Mouse (Mus musculus): ENCODE results near the gene 4930535I16Rik. TPM values are rescaled to one million over a fixed set of nuclear protein-coding genes. Genes with fewer than 3 reads are reported as not detected.

4930535I16Rik gene
- polyA plus RNA-seq, 1 experiment from 2014 or later: not detected

DNA sequence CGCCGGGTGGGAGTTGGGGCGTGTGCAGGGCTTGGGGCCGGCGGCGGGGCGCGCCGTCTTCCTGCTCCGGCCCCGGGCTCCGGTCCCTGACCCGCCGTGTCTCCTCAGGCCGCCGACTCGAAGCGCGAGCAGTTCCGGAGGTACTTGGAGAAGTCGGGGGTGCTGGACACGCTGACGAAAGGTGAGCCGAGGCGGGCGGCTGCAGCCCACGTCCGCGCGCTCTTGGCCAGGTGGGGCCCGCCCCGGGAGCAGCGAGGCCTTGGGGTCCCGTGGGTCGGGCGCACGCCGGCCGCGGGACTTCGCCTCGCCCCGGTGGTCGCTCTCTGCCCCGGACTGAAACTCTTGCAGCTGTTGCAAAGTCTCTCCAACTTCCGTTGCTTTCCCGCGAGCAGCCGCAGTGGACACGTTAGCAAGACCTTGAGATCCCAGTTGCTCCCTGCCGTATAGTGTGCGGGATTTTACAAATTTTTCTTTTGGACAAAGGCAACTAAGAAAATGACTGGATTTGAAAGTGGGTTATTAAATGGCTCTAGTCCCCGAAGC is 12.6 kb downstream of the 4930535I16Rik start:
- H3K9ac ChIP-seq: peak overlapping the region; percentile 91
- H3K4me2 ChIP-seq: peak overlapping the region; percentile 92
- H3K36me3 ChIP-seq (replicated peaks): peaks cover 11% of the 10 kb centered on the region
- ATAC-seq (ENCODE audit: insufficient read depth): peak; percentile 47
- H3K9me3 ChIP-seq (replicated peaks): no peaks in the 10 kb centered on the region
- H3K4me3 ChIP-seq (replicated peaks): peak overlapping the region; percentile 90
- no peaks in the 10 kb centered on the region for H3K27me3 ChIP-seq
- peaks cover 31% of the 10 kb centered on the region for H3K4me1 ChIP-seq (replicated peaks)
- under 1% methylated on average over 53 of the region's 53 CpGs for WGBS (ENCODE audit: insufficient replicate concordance)
- peak overlapping the region; percentile 89 for H3K27ac ChIP-seq (replicated peaks)

DNA sequence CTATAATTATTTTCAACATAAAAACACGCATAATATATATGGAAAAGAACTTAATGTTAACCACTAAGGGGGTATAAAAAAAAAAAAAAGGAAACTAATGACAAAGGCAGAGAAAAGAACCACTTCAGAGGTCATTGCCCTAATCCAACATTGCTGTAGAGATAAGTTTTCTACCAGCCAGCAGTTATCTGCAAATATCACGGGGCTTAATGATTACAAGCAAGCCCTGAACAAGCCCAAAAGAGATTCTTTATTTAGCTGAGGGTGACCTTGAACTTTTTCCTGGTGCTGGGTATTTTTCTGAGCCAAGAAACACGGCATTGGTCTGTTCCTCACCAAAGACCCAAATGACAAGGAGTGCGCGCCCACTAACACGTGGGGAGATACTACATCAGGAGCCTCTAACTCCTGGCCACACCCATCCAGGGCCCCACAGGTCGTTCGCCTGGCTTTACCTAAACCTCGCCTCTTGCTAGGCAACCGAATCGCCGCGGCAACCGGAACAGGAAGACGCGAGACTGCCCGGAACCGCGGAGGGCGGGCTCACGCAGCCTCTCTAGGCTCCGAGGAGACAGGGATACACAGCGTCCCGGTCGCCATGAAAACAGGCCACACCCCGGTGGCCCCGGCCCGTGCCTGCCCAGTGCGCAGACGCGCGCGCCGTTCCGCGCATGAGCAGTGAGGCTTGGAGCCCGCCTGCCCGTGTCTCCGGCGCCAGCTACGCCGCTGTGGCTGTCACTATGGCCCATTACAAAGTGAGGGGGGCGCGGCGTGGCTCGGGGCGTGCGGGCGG is 13.3 kb downstream of the 4930535I16Rik start, which contains the start of gene Mycbp:
Gene Mycbp (plus strand): TSS at position 500 of the 793 bp plus-strand sequence.
- Histone ChIP-seq H3K9me3 (replicated peaks) (no peaks in the 10 kb centered on the region), H3K36me3 (replicated peaks) (peaks cover 5% of the 10 kb centered on the region; the same call in 1 of the 2 replicates), H3K9ac (peak within 1 kb of the TSS; percentile 91), H3K4me1 (replicated peaks) (peaks cover 31% of the 10 kb centered on the region), H3K27ac (replicated peaks) (peak within 1 kb of the TSS; percentile 89), H3K4me3 (replicated peaks) (peak within 1 kb of the TSS; percentile 90), H3K4me2 (peak within 1 kb of the TSS; percentile 92), H3K27me3 (no peaks in the 10 kb centered on the region)
- under 1% methylated on average over 46 of the region's 49 CpGs for WGBS (ENCODE audit: insufficient replicate concordance)
- ATAC-seq (ENCODE audit: insufficient read depth): peak; percentile 100

- 66% methylated on average over 3 of the region's 3 CpGs for WGBS (ENCODE audit: insufficient replicate concordance)
- Histone ChIP-seq H3K9me3 (replicated peaks) (no peaks in the 10 kb centered on the region), H3K27ac (replicated peaks) (0 out of 2 replicates have a peak overlapping the region, but pooled peaks have one; percentile 29), H3K9ac (no peak overlapping the region), H3K4me2 (no peak overlapping the region), H3K4me1 (replicated peaks) (peaks cover 31% of the 10 kb centered on the region), H3K27me3 (no peaks in the 10 kb centered on the region), H3K36me3 (replicated peaks) (no peaks in the 10 kb centered on the region), H3K4me3 (replicated peaks) (no peak overlapping the region)
- no peak for ATAC-seq (ENCODE audit: insufficient read depth)
These were observed 14.4 kb downstream of the 4930535I16Rik start for GRCm38 (mm10) chr4:123903432-123903831.

DNA sequence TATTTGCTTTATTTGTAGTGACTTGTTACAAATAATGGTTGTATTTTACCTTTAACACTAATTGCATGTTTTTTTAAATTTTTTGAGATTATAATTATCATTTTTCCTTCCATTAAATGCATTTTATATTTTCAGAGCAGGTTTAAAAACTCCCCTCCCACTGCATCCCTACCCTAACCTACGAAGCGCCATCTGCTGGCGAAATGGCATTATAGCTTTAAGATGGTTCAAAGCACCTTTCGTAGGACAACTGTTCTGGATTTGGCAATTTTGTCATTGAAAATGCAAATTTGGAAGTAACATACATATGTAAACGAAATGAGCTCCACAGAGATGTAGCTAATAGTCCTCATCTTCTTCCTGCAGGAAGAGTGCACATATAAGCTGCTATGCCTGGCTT is 19.1 kb downstream of the 4930535I16Rik start:
- no peak for ATAC-seq (ENCODE audit: insufficient read depth)
- Histone ChIP-seq H3K27ac (replicated peaks) (no peak overlapping the region), H3K4me1 (replicated peaks) (peaks cover 4% of the 10 kb centered on the region), H3K4me3 (replicated peaks) (no peak overlapping the region), H3K9ac (no peak overlapping the region), H3K27me3 (no peaks in the 10 kb centered on the region), H3K9me3 (replicated peaks) (no peaks in the 10 kb centered on the region), H3K36me3 (replicated peaks) (no peaks in the 10 kb centered on the region), H3K4me2 (no peak overlapping the region)
- 11% methylated on average over 5 of the region's 5 CpGs for WGBS (ENCODE audit: insufficient replicate concordance)

DNA sequence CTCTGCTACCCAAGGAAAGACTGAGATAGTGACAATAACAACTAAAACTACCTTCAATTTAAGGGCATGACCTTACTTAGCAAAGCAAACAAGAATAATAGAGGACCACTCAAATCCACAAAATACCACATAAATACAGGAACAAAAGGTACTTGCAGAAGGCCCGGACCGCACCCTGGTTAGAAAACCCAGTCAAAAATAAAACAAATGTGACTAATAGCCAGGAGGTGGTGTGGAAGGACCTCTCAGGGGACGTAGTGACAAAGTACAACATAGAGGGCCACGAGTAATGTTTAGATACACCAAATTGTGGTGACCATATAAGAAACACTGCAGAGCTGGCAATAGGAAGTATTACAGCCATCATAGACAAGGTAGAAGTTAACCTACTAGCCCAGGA is 23.5 kb downstream of the 4930535I16Rik start:
- 68% methylated on average over 4 of the region's 4 CpGs for WGBS (ENCODE audit: insufficient replicate concordance)
- Histone ChIP-seq H3K4me2 (no peak overlapping the region), H3K9ac (no peak overlapping the region), H3K9me3 (replicated peaks) (no peaks in the 10 kb centered on the region), H3K36me3 (replicated peaks) (no peaks in the 10 kb centered on the region), H3K27me3 (no peaks in the 10 kb centered on the region), H3K4me1 (replicated peaks) (no peaks in the 10 kb centered on the region), H3K27ac (replicated peaks) (no peak overlapping the region), H3K4me3 (replicated peaks) (no peak overlapping the region)
- ATAC-seq (ENCODE audit: insufficient read depth): no peak

- H3K4me2 ChIP-seq: no peak overlapping the region
- no peak for ATAC-seq (ENCODE audit: insufficient read depth)
- WGBS (ENCODE audit: insufficient replicate concordance): 73% methylated on average over 5 of the region's 5 CpGs
- no peaks in the 10 kb centered on the region for H3K4me1 ChIP-seq (replicated peaks)
- no peaks in the 10 kb centered on the region for H3K27me3 ChIP-seq
- H3K9ac ChIP-seq: no peak overlapping the region
- H3K4me3 ChIP-seq (replicated peaks): no peak overlapping the region
- no peaks in the 10 kb centered on the region for H3K9me3 ChIP-seq (replicated peaks)
- no peak overlapping the region for H3K27ac ChIP-seq (replicated peaks)
- H3K36me3 ChIP-seq (replicated peaks): no peaks in the 10 kb centered on the region
These were observed 24.1 kb downstream of the 4930535I16Rik start for GRCm38 (mm10) chr4:123893726-123894125.

Other genes with a start within 250 kb of the 4930535I16Rik start
- 8.4 and 9.6 TPM in 2 replicates for gene Macf1, start 233.7 kb downstream of the 4930535I16Rik start, polyA plus RNA-seq (2015; fragmentation: Nextera tagmentation; extraction: Ambion mirVana)
- gene Ndufs5, start 199.8 kb downstream of the 4930535I16Rik start, polyA plus RNA-seq (2015; fragmentation: Nextera tagmentation; extraction: Ambion mirVana): 144 and 157 TPM in 2 replicates
- gene Akirin1, start 167.7 kb downstream of the 4930535I16Rik start, polyA plus RNA-seq (2015; fragmentation: Nextera tagmentation; extraction: Ambion mirVana): 22.6 and 23.6 TPM in 2 replicates
- gene Rhbdl2, start 130.1 kb downstream of the 4930535I16Rik start, polyA plus RNA-seq (2015; fragmentation: Nextera tagmentation; extraction: Ambion mirVana): not detected in 2 replicates
- 0.03 TPM in 1 of 2 replicates, not detected in the other for gene 4933427I04Rik, start 58.3 kb downstream of the 4930535I16Rik start, polyA plus RNA-seq (2015; fragmentation: Nextera tagmentation; extraction: Ambion mirVana)
- 40.2 and 45.1 TPM in 2 replicates for gene Mycbp, start 13.2 kb downstream of the 4930535I16Rik start, polyA plus RNA-seq (2015; fragmentation: Nextera tagmentation; extraction: Ambion mirVana)
- gene Rragc, start 576 bp downstream of the 4930535I16Rik start, polyA plus RNA-seq (2015; fragmentation: Nextera tagmentation; extraction: Ambion mirVana): 20.0 and 22.3 TPM in 2 replicates